Mouse (Mus musculus) midbrain, embryonic 16.5 days (tissue): ENCODE measurements around the gene Adipor2. TPM values are rescaled to one million over a fixed set of nuclear protein-coding genes. Genes with fewer than 3 reads are reported as not detected.
"Not testable (repeated sequence)": the region's sequence is repeated elsewhere in the genome, so short reads cannot be mapped to it uniquely, and the experiment has no call there.

ENCODE experiments used
- ATAC-seq: fragments of 200-750 bp; cut with Nextera tagmentation; 2 replicates; pipeline ENCODE4 v1.8.0; 2017; ENCODE audit warnings: moderate TSS enrichment
- H3K27ac ChIP-seq: fragments of 300-500 bp; sonication (generic); 2 replicates; pipeline ENCODE4 v1.5.1; 2014; ENCODE audit warnings: mild to moderate bottlenecking, low read length, mixed read lengths
- H3K27me3 ChIP-seq: fragments of 300-500 bp; sonication (generic); 2 replicates; pipeline ENCODE4 v1.6.1; 2014; ENCODE audit warnings: low read depth, low read length, mixed read lengths; ENCODE audit not compliant: control insufficient read depth, insufficient read depth
- H3K36me3 ChIP-seq: fragments of 300-500 bp; sonication (generic); 2 replicates; pipeline ENCODE4 v1.6.1; 2014; ENCODE audit warnings: mild to moderate bottlenecking, low read length, moderate library complexity, mixed read lengths; ENCODE audit not compliant: control insufficient read depth, insufficient read depth
- H3K4me1 ChIP-seq: fragments of 300-500 bp; sonication (generic); 2 replicates; pipeline ENCODE4 v1.6.1; 2014; ENCODE audit warnings: mild to moderate bottlenecking, low read length, mixed read lengths; ENCODE audit not compliant: control insufficient read depth, insufficient read depth
- H3K4me2 ChIP-seq: fragments of 300-500 bp; sonication (generic); 2 replicates; pipeline ENCODE4 v1.6.1; 2014; ENCODE audit warnings: mild to moderate bottlenecking, low read length, mixed read lengths
- H3K4me3 ChIP-seq: fragments of 300-500 bp; sonication (generic); 2 replicates; pipeline ENCODE4 v1.5.1; 2014; ENCODE audit warnings: low read depth, mild to moderate bottlenecking, low read length, moderate library complexity, mixed read lengths
- H3K9ac ChIP-seq: fragments of 300-500 bp; sonication (generic); 2 replicates; pipeline ENCODE4 v1.6.1; 2014; ENCODE audit warnings: low read depth, low read length, mixed read lengths
- H3K9me3 ChIP-seq: fragments of 300-500 bp; sonication (generic); replicated peaks from 2 replicates; pipeline ENCODE4 v1.6.1; 2014; ENCODE audit warnings: mild to moderate bottlenecking, low read length, mixed read lengths; ENCODE audit not compliant: control insufficient read depth, poor library complexity, severe bottlenecking
- WGBS: fragments of 180-500 bp; shearing (Covaris S2); extraction: QIAGEN DNeasy Blood & Tissue Kit; methylation state at CpG from one replicate; pipeline ENCODE4 v1.1.7; 2014; 5-methylcytosine and 5-hydroxymethylcytosine counted together
- polyA plus RNA-seq: library from polyadenylated mRNA; unstranded; fragments of >200 nt; fragmentation: Nextera tagmentation; extraction: Ambion mirVana; gene quantifications from 2 replicates; pipeline ENCODE4 v1.2.1, GENCODE M21; 2015

Gene Adipor2
- polyA plus RNA-seq, 1 experiment from 2014 or later, result 32.8 TPM

DNA sequence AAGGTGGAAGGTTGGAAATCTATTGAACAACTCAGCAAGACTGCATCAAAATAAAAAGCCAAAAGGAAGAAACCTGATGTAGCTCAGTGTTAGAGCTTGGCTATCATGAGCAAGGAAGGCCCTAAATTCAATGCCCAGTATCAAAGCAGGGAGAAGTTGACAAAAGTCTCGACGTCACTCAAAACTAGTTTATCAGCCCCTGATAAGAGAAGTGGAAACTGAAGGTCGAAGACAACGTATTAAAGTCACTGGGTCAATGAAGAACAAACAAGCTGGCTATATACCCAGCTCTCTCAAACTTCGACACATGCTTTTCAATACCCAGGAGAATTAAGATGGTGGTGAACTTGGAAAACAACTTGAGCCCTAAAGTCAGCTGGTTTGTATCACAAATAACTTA lies 45.3 kb downstream of the Adipor2 start:
- H3K4me1 ChIP-seq, result no peaks in the 10 kb centered on the region
- no peak overlapping the region for H3K4me3 ChIP-seq
- no peaks in the 10 kb centered on the region for H3K9me3 ChIP-seq
- H3K27me3 ChIP-seq, result no peaks in the 10 kb centered on the region
- H3K36me3 ChIP-seq, result no peaks in the 10 kb centered on the region
- no peak overlapping the region for H3K9ac ChIP-seq
- 94% methylated on average over 5 of the region's 5 CpGs for WGBS
- H3K4me2 ChIP-seq, result no peak overlapping the region
- no peak overlapping the region for H3K27ac ChIP-seq
- ATAC-seq, result no peak

DNA sequence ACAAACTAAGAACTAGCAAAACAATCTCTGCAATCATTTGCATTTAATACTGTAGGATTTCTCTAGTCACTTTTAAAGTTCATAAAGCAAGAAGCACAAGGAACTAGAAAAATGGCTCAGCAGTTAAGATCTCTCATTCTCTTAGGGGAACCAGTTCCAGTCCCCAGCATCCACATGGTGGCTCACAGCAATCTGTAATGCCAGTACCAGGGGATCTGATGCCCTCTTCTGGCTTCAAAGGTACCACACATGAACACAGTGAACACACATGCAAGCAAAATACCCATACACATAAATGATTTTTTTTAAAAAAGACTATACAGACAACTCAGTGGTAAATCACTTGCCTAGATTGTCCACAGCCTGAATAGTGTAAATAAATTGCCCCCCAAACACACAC lies 45.9 kb downstream of the Adipor2 start:
- no peak overlapping the region for H3K4me3 ChIP-seq
- H3K36me3 ChIP-seq, result no peaks in the 10 kb centered on the region
- ATAC-seq, result no peak
- H3K27me3 ChIP-seq, result no peaks in the 10 kb centered on the region
- no peak overlapping the region for H3K9ac ChIP-seq
- no peak overlapping the region for H3K27ac ChIP-seq
- no peaks in the 10 kb centered on the region for H3K4me1 ChIP-seq
- no peak overlapping the region for H3K4me2 ChIP-seq
- no peaks in the 10 kb centered on the region for H3K9me3 ChIP-seq

DNA sequence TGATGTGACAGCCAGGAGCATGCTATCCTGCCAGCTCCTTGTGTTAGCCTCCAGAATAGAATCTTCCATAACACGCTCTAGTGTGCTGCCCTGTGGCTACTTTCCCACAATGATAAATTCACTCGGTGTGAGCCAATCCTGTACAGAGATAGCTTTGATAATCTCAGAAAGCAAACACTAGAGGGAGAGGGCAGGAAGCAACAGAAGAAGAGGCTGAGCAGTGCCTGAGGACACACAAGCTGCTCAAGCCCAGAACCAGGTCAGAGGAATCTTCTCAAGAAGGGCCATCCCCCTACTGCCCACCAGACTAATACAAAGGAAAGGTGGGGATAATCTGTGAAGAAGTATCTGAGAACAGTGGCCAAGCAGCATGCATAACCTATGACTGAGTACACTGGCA lies 50.1 kb downstream of the Adipor2 start:
- no peak overlapping the region for H3K4me2 ChIP-seq
- no peak overlapping the region for H3K4me3 ChIP-seq
- no peaks in the 10 kb centered on the region for H3K9me3 ChIP-seq
- H3K27ac ChIP-seq, result no peak overlapping the region
- no peak for ATAC-seq
- H3K9ac ChIP-seq, result no peak overlapping the region
- 91% methylated on average over 2 of the region's 2 CpGs for WGBS
- H3K27me3 ChIP-seq, result no peaks in the 10 kb centered on the region
- H3K36me3 ChIP-seq, result peaks cover 2% of the 10 kb centered on the region; the same call in 1 of the 2 replicates
- no peaks in the 10 kb centered on the region for H3K4me1 ChIP-seq

DNA sequence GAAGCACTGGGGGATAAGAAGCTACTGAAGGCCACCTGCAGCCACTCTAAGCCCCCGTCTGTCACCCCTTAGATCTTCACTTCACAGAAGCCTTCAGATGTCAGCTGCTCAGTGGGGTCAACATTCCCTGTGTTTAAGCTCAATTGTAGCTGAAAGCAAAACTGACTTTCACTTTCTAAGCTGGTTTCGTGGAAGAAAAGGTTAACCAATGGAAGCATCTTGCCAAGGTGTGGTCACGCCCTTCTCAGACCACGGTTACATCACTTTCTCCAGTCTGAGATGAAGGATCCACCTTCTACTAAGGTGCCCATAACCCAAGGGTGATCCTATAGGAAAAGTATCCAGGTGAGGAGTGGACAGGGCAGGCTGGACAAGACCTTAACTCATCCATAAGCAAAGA lies 50.7 kb downstream of the Adipor2 start:
- H3K9ac ChIP-seq, H3K4me1 ChIP-seq, H3K36me3 ChIP-seq, ATAC-seq, H3K27me3 ChIP-seq, H3K27ac ChIP-seq, H3K9me3 ChIP-seq, H3K4me2 ChIP-seq, H3K4me3 ChIP-seq: not testable (repeated sequence)
- 78% methylated on average over 3 of the region's 4 CpGs for WGBS

DNA sequence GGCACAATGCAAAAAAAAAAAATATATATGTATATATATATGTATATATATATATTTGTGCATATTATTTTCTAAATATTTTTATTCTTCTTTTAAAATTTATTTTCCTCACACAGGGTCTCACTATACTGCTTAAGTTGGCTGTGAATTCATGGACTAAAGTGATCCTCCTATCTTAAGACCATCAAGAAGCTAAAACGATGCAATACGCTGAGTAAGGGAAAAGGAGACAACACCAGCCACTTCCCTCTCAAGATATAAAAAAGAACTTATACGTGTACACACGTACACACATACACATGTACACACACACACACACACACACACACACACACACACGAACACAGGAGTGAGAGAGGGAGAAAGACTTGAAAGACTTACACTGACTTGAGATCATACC lies 53.9 kb downstream of the Adipor2 start:
- H3K4me1 ChIP-seq, result no peaks in the 10 kb centered on the region
- H3K4me3 ChIP-seq, result no peak overlapping the region
- H3K36me3 ChIP-seq, result peaks cover 9% of the 10 kb centered on the region
- no peak overlapping the region for H3K9ac ChIP-seq
- no peak for ATAC-seq
- 93% methylated on average over 5 of the region's 5 CpGs for WGBS
- no peaks in the 10 kb centered on the region for H3K27me3 ChIP-seq
- H3K9me3 ChIP-seq, result no peaks in the 10 kb centered on the region
- no peak overlapping the region for H3K4me2 ChIP-seq
- no peak overlapping the region for H3K27ac ChIP-seq

DNA sequence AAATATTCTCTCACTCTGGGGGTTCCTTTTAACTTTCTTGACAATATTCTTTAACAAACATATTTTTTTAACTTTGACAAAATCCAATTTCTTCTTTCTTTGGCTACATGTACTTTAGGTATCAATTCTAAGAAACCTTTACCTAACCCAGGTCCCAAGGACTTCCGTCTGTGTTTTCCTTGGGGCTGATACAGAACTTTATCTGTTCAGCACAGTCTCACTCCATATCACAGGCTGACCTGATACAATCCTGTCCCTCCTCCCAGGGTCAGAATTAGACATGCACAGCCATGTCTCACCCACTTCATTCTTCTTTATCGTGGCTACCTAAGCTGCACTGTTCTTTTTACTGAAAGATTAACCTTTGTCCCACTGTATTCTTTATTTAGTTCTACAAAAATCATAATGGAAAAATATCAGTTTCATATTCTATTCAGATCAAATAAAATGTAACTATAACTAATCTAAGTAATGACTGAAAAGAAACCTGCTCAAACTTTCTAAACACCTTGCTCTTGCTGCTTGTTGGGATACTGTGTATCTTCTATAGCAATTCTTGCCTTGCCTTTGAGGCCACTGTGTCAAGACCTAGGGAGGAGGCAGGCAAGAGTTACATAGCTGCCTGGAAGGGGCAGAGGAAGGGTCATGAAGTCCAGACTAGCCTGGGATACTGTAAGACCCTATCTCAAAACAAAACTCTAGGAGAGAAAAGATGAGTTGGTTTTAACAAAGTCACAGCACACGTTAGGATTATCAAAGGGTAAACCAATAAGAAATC lies 56.4 kb downstream of the Adipor2 start:
- no peak overlapping the region for H3K27ac ChIP-seq
- H3K36me3 ChIP-seq, result peaks cover 15% of the 10 kb centered on the region
- no peak for ATAC-seq
- no peaks in the 10 kb centered on the region for H3K9me3 ChIP-seq
- no peaks in the 10 kb centered on the region for H3K4me1 ChIP-seq
- no peak overlapping the region for H3K4me3 ChIP-seq
- WGBS, result 85% methylated on average over 3 of the region's 3 CpGs
- no peaks in the 10 kb centered on the region for H3K27me3 ChIP-seq
- H3K4me2 ChIP-seq, result no peak overlapping the region
- no peak overlapping the region for H3K9ac ChIP-seq

DNA sequence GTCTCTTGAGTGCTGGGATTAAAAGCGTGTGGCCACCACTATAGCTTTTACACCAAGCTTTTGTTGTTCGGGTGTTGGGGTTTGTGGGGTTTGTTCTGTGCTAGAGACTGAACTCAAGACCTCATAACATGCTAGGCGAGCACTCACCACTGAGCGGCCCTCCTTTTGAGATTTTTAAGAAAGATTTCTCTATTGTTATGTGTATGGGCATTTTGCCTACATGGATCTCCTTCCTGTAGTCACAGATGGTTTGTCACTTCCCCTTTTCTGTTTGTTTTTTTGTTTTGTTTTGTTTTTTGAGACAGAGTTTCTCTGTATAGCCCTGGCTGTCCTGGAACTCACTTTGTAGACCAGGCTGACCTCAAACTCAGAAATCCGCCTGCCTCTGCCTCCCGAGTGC lies 57.3 kb downstream of the Adipor2 start:
- H3K27me3 ChIP-seq, H3K9me3 ChIP-seq, H3K9ac ChIP-seq, H3K4me1 ChIP-seq, H3K27ac ChIP-seq, H3K4me3 ChIP-seq, H3K4me2 ChIP-seq, ATAC-seq: not testable (repeated sequence)
- H3K36me3 ChIP-seq, result peaks cover 15% of the 10 kb centered on the region
- WGBS, result 95% methylated on average over 6 of the region's 6 CpGs

DNA sequence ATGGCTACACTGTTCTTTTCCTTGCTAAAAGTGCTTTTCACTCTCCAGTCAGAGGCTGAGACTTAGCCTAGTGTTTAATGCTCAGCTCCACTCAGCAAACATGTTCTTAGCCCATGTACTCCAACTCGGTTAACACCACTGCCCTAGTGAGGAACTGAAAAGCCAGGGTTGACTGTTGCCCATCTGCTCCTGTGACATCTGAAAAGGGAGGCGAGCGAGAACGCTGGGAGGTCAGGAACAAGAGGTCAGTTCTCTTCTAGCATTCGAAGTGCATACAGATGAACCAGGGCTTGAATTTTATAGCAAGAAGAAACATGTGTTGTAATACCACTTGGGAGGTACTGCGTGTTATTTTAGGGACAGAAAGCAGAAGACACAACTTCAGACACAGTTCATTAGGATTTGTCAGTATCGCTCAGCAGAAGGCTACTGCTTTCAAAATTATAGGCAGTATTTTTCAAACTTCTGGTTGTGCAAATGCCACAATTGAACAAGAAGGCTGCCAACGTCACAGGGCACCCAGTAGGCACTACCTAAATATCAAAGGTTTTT lies 59.4 kb downstream of the Adipor2 start:
- ATAC-seq, result no peak
- 88% methylated on average over 8 of the region's 8 CpGs for WGBS

DNA sequence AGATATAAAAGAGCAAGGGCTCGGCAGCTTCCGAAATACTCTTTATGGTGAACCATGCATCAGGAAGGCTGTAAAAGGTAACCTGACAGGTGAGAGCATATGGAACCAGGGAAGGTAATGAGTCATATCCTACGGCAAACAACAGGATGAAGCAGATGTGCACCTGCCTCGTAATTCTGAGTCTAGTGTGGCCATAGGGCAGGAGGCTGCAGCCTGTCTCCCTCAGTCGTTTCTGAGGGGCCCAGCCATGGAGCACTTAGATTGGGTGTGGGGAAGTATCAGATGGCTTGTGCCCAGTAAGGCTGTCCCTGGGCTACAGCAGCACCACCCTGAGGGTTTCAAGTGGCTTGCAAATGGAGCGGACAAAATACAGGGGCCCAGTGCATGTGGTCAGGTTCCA lies 65.0 kb downstream of the Adipor2 start:
- H3K27ac ChIP-seq, result no peak overlapping the region
- H3K9ac ChIP-seq, result no peak overlapping the region
- no peak overlapping the region for H3K4me3 ChIP-seq
- no peaks in the 10 kb centered on the region for H3K9me3 ChIP-seq
- H3K4me1 ChIP-seq, result no peaks in the 10 kb centered on the region
- no peaks in the 10 kb centered on the region for H3K27me3 ChIP-seq
- WGBS, result 91% methylated on average over 6 of the region's 6 CpGs
- peaks cover 11% of the 10 kb centered on the region for H3K36me3 ChIP-seq
- no peak overlapping the region for H3K4me2 ChIP-seq
- no peak for ATAC-seq

More for the DNA sequence above, 59.4 kb downstream of the Adipor2 start:
- H3K4me1 ChIP-seq, result no peaks in the 10 kb centered on the region
- no peak overlapping the region for H3K9ac ChIP-seq
- H3K9me3 ChIP-seq, result no peaks in the 10 kb centered on the region
- H3K36me3 ChIP-seq, result peaks cover 20% of the 10 kb centered on the region
- H3K4me2 ChIP-seq, result no peak overlapping the region
- H3K27me3 ChIP-seq, result no peaks in the 10 kb centered on the region
- H3K27ac ChIP-seq, result no peak overlapping the region
- no peak overlapping the region for H3K4me3 ChIP-seq
